ENCODE assay signal across 8 mouse cellular contexts in genomic region chr8:103234374-103234773, GRCm38 (mm10).
DNase-seq lines count a peak whose midpoint lies in the region; ATAC-seq lines count a peak whose summit lies in the region.

No protein-coding gene starts in this region.

- no peak overlapping the region for H3K4me3 ChIP-seq in intestine, embryonic 15.5 days (replicated peaks)
- H3K4me3 ChIP-seq in liver, embryonic 13.5 days (replicated peaks), result no peak overlapping the region

- 30% methylated on average over 2 of the region's 2 CpGs for WGBS in intestine, embryonic 15.5 days
- WGBS in liver, embryonic 13.5 days (ENCODE audit: insufficient replicate concordance), result 46% methylated on average over 2 of the region's 2 CpGs

- H3K36me3 ChIP-seq in intestine, embryonic 15.5 days, result no peaks in the 10 kb centered on the region
- H3K36me3 ChIP-seq in liver, embryonic 13.5 days, result no peaks in the 10 kb centered on the region

- peak; percentile 5 to 21 for DNase-seq in heart, adult 18-20 months
- no peak for DNase-seq in heart, adult 8-10 months (ENCODE audit: low spot score)
- DNase-seq in NIH3T3 (ENCODE audit: low read depth), result peak; percentile 54
- no peak for DNase-seq in liver, embryonic 13.5 days
- DNase-seq in left cerebral cortex, adult 18-20 months (ENCODE audit: low spot score in 2 of 2), result no peak
- no peak for DNase-seq in urinary bladder, postnatal 14 days (ENCODE audit: low spot score)
- DNase-seq in layer of hippocampus, adult 8-10 months (ENCODE audit: low spot score in 2 of 2), result no peak

- no peak overlapping the region for H3K4me2 ChIP-seq in intestine, embryonic 15.5 days (replicated peaks)
- no peak overlapping the region for H3K4me2 ChIP-seq in liver, embryonic 13.5 days

- H3K9me3 ChIP-seq in intestine, embryonic 15.5 days, result no peaks in the 10 kb centered on the region
- H3K9me3 ChIP-seq in liver, embryonic 13.5 days (replicated peaks), result no peaks in the 10 kb centered on the region

- peak; percentile 89 for ATAC-seq in intestine, embryonic 15.5 days
- ATAC-seq in liver, embryonic 13.5 days (ENCODE audit: low read depth), result 0 out of 2 replicates have a peak, but pooled peaks have one; percentile 31

- H3K27me3 ChIP-seq in intestine, embryonic 15.5 days (replicated peaks), result no peaks in the 10 kb centered on the region
- no peaks in the 10 kb centered on the region for H3K27me3 ChIP-seq in liver, embryonic 13.5 days

- H3K4me1 ChIP-seq in intestine, embryonic 15.5 days (replicated peaks), result no peaks in the 10 kb centered on the region; the same call in 1 of the 2 replicates
- H3K4me1 ChIP-seq in liver, embryonic 13.5 days (replicated peaks), result no peaks in the 10 kb centered on the region

- H3K27ac ChIP-seq in intestine, embryonic 15.5 days, result peak overlapping the region; percentile 52
- no peak overlapping the region for H3K27ac ChIP-seq in liver, embryonic 13.5 days

- no peak overlapping the region for H3K9ac ChIP-seq in intestine, embryonic 15.5 days
- no peak overlapping the region for H3K9ac ChIP-seq in liver, embryonic 13.5 days

Comparison
In these comparisons a context has a peak if more than half of its experiments do, and no peak if none do; other contexts are left out.
1. DNase-seq: peak in heart, adult 18-20 months (2 of 2) and NIH3T3 (single experiment); none in heart, adult 8-10 months (single experiment), liver, embryonic 13.5 days (single experiment), left cerebral cortex, adult 18-20 months (0 of 2), urinary bladder, postnatal 14 days (single experiment) and layer of hippocampus, adult 8-10 months (0 of 2).